Mouse (Mus musculus) stomach, embryonic 15.5 days (tissue): ENCODE results near the gene Gripap1. TPM values are rescaled to one million over a fixed set of nuclear protein-coding genes. Genes with fewer than 3 reads are reported as not detected.

Source experiments
- ATAC-seq: fragments of 200-750 bp; cut with Nextera tagmentation; 2 replicates; pipeline ENCODE4 v1.8.0; 2017; ENCODE audit warnings: low read depth, moderate number of reproducible peaks, moderate TSS enrichment; ENCODE audit not compliant: insufficient read depth, low FRiP score
- H3K27ac ChIP-seq: fragments of 300-500 bp; sonication (generic); 2 replicates; pipeline ENCODE4 v1.5.1; 2015; ENCODE audit warnings: mild to moderate bottlenecking, inconsistent platforms
- H3K27me3 ChIP-seq: fragments of 300-500 bp; sonication (generic); replicated peaks from 2 replicates; pipeline ENCODE4 v1.6.1; 2015; ENCODE audit warnings: inconsistent platforms
- H3K36me3 ChIP-seq: fragments of 300-500 bp; sonication (generic); 2 replicates; pipeline ENCODE4 v1.6.1; 2015; ENCODE audit warnings: inconsistent platforms
- H3K4me1 ChIP-seq: fragments of 300-500 bp; sonication (generic); 2 replicates; pipeline ENCODE4 v1.6.1; 2015; ENCODE audit warnings: inconsistent platforms
- H3K4me2 ChIP-seq: fragments of 300-500 bp; sonication (generic); 2 replicates; pipeline ENCODE4 v1.6.1; 2015; ENCODE audit warnings: mild to moderate bottlenecking, inconsistent platforms
- H3K4me3 ChIP-seq: fragments of 300-500 bp; sonication (generic); replicated peaks from 2 replicates; pipeline ENCODE4 v1.5.1; 2015; ENCODE audit warnings: inconsistent platforms
- H3K9ac ChIP-seq: fragments of 300-500 bp; sonication (generic); 2 replicates; pipeline ENCODE4 v1.6.1; 2015; ENCODE audit warnings: inconsistent platforms
- H3K9me3 ChIP-seq: fragments of 300-500 bp; sonication (generic); 2 replicates; pipeline ENCODE4 v1.6.1; 2016; ENCODE audit warnings: inconsistent platforms
- WGBS: fragments of 180-500 bp; shearing (Covaris S2); methylation state at CpG from one replicate; pipeline ENCODE4 v1.1.7; 2015; 5-methylcytosine and 5-hydroxymethylcytosine counted together
- polyA plus RNA-seq: library from polyadenylated mRNA; unstranded; fragments of >200 nt; fragmentation: Nextera tagmentation; extraction: Ambion mirVana; gene quantifications from 2 replicates; pipeline ENCODE4 v1.2.1, GENCODE M21; 2015

The Gripap1 gene
- polyA plus RNA-seq, 1 experiment from 2014 or later: 38.9 TPM

DNA sequence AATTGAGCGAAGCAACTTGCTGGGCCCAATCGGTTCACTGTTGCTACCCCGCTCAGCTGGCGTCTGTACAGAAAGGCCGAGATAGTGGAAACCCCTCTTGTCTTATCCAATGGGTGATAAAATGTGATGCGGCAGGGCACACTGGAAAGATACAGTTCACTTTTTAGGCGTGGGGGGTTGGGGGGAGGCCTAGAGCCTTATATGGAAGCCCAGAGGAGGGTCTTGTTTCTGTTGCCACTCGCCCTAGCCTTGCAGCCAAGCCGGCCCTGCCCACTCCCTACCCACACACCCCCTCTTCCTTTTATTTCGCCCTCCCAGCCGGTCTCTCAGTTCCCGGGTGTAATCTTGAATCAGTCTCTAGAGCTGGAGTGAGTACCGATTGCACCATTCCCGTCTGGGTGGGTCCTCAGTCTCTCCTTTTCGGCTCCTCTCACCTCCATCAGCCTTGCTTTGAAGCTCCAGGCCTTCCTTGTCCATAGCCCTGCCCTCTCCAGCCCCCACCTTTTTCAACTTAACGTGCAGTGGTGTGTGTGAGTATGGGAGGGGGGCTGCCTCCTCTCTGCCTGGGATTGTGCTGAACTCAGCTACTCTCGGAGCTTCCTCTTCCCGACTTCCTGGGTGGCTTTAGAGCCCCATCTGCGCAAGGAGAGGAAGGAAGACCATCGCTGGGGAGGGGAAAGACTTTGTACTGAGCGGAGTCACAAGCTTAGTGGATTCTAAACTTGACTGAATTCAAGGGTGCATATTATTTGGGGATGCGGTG lies 25.8 kb upstream of the Gripap1 start:
- Histone ChIP-seq H3K4me2 (peak overlapping the region; percentile 63), H3K27ac (peak overlapping the region; percentile 51; the same call in 1 of the 2 replicates), H3K27me3 (no peaks in the 10 kb centered on the region), H3K4me1 (0 out of 2 replicates have a peak, but pooled peaks cover 5% of the 10 kb centered on the region), H3K36me3 (0 out of 2 replicates have a peak, but pooled peaks cover 3% of the 10 kb centered on the region), H3K9me3 (no peaks in the 10 kb centered on the region), H3K9ac (0 out of 2 replicates have a peak overlapping the region, but pooled peaks have one; percentile 9), H3K4me3 (peak overlapping the region; percentile 64)
- 0 out of 2 replicates have a peak, but pooled peaks have one; percentile 5 for ATAC-seq
- 13% methylated on average over 22 of the region's 22 CpGs for WGBS

DNA sequence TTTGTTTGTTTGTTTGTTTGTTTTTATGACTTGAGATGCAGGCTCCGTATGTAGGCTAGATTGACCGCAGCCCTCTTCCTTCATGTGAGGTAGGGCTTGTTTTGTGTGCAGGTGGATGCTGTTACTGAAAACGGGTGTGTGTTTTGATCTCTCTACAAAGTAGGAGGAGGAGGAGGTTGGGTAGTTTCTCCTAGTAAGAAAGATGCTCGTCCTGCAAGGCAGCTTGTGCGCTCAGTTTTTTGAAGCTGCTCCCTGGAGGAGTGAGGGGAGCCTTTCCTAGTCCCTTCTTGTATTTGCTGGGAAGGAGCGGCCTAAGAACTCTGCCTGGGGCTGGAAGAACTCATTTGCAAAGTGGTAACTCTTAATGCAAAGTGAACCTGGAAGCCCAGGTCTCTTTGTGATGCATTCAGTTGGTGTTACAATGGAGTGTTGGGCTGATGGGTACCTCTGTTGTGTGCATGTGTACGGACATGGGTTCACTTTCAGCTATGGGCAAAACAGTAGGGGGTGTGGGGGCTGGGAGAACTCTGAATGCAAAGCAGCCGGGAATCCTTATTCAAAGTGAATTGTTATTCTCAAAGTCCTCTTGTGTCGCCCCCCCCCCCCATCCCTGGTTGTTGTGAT lies 24.8 kb upstream of the Gripap1 start:
- H3K9ac ChIP-seq: no peak overlapping the region
- H3K27me3 ChIP-seq: no peaks in the 10 kb centered on the region
- 0 out of 2 replicates have a peak, but pooled peaks cover 5% of the 10 kb centered on the region for H3K4me1 ChIP-seq
- H3K9me3 ChIP-seq: no peaks in the 10 kb centered on the region
- ATAC-seq: no peak
- 0 out of 2 replicates have a peak, but pooled peaks cover 3% of the 10 kb centered on the region for H3K36me3 ChIP-seq
- H3K27ac ChIP-seq: peak overlapping the region; percentile 61; the same call in 1 of the 2 replicates
- peak overlapping the region; percentile 64 for H3K4me3 ChIP-seq
- WGBS: 25% methylated on average over 8 of the region's 9 CpGs
- H3K4me2 ChIP-seq: peak overlapping the region; percentile 63

DNA sequence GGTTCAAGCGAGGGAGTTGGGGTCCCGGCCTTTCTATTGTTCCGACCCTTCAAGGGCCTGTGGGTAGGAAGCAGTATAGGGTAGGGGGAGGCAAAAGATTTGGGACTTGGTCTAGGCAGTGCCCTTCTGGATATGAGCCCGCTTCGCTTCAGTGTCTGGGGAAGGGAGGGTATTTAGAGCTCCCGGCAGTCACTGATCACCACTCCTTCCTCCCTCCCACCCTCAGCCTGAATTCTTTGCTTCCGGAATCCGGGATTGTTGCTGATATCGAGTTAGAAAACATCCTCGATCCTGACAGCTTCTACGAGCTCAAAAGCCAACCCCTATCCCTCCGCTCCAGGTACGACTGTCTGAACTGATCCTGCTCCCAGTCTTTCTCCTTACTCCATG lies 24.3 kb upstream of the Gripap1 start:
- 27% methylated on average over 12 of the region's 13 CpGs for WGBS
- ATAC-seq: no peak
- H3K27ac ChIP-seq: peak overlapping the region; percentile 61
- no peaks in the 10 kb centered on the region for H3K27me3 ChIP-seq
- H3K4me1 ChIP-seq: 0 out of 2 replicates have a peak, but pooled peaks cover 5% of the 10 kb centered on the region
- peak overlapping the region; percentile 63 for H3K4me2 ChIP-seq
- H3K9ac ChIP-seq: no peak overlapping the region
- 0 out of 2 replicates have a peak, but pooled peaks cover 4% of the 10 kb centered on the region for H3K36me3 ChIP-seq
- H3K9me3 ChIP-seq: no peaks in the 10 kb centered on the region
- peak overlapping the region; percentile 15 for H3K4me3 ChIP-seq

DNA sequence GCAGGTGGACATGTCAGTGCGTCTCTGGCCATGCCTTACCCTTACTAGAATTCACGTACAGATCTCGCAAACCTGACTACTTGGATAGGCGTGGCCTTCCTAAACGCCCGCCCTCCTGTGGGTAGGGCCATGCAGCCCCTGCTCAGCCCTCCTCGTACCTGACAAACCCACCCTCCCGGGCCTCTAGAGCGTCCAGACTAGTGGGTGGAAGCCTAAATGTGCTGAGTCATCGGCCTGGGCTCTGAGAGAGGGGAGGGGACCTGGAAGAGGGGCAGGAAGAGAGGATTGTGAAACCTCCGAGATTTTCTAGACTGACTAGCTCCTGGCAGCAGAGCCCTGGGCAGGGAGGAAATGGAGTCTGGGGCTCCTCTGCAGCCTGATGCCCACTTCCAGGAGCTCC lies 23.8 kb upstream of the Gripap1 start:
- 0 out of 2 replicates have a peak, but pooled peaks cover 9% of the 10 kb centered on the region for H3K36me3 ChIP-seq
- H3K27ac ChIP-seq: peak overlapping the region; percentile 61
- ATAC-seq: peak; percentile 79
- no peaks in the 10 kb centered on the region for H3K27me3 ChIP-seq
- no peaks in the 10 kb centered on the region for H3K9me3 ChIP-seq
- H3K4me1 ChIP-seq: 0 out of 2 replicates have a peak, but pooled peaks cover 5% of the 10 kb centered on the region
- no peak overlapping the region for H3K9ac ChIP-seq
- H3K4me3 ChIP-seq: peak overlapping the region; percentile 15
- WGBS: 20% methylated on average over 11 of the region's 11 CpGs
- H3K4me2 ChIP-seq: peak overlapping the region; percentile 63

DNA sequence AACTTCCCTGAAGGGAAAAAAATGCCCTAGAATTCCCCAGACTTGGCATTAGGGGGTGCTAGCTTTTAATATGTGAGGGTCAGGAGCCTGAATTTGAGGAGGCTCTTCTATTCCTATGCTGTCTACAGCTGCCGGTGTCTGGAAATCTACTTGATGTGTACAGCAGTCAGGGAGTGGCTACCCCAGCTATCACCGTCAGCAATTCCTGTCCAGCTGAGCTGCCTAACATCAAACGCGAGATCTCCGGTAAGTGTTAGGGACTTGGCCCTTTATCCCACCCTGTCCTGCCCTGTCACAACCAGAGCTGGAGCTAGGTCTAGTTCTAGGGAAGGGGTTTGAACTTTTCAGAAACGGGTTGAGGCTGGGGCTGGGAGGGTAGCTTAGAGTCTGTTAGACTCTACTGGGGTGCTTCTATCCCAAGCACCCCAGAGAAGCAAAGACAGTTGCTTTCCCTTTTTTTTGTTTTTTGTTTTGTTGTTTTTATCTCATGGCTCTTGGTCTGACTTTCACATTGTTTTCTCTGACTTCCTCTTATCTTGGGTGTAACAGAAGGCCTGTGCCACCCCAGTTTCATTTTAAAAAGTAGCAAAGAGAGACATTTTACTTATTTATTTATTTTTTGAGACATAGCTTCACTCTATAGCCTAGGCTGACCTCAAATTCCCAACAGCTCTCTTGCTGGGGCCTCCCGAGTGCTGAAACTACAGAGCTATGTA lies 20.1 kb upstream of the Gripap1 start:
- H3K9me3 ChIP-seq: no peaks in the 10 kb centered on the region
- no peak overlapping the region for H3K4me2 ChIP-seq
- H3K4me1 ChIP-seq: 0 out of 2 replicates have a peak, but pooled peaks cover 5% of the 10 kb centered on the region
- peaks cover 10% of the 10 kb centered on the region; the same call in 1 of the 2 replicates for H3K36me3 ChIP-seq
- no peak overlapping the region for H3K27ac ChIP-seq
- no peaks in the 10 kb centered on the region for H3K27me3 ChIP-seq
- H3K9ac ChIP-seq: no peak overlapping the region
- H3K4me3 ChIP-seq: no peak overlapping the region
- ATAC-seq: no peak
- 90% methylated on average over 7 of the region's 7 CpGs for WGBS

DNA sequence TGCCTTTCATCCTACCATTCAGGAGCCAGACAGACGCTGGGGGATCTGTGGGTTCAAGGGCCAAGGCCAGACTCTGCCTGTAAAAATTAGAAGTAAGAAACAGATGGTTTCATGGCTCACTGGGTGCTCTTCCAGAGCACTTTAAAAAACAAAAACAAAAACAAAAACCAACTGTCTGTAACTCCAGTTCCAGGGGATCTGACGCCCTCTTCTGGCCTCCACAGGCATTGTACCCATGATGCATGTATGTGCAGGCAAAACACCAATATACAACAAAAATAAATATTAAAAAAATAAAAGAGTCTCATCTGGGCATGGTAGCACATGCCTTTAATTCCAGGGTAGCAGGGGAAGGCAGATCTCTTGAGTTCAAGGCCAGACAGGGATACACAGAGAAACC lies 16.8 kb upstream of the Gripap1 start:
- WGBS: 63% methylated on average over 2 of the region's 2 CpGs
- Histone ChIP-seq H3K9me3 (no peaks in the 10 kb centered on the region), H3K27me3 (no peaks in the 10 kb centered on the region), H3K4me2 (no peak overlapping the region), H3K36me3 (peaks cover 10% of the 10 kb centered on the region; the same call in 1 of the 2 replicates), H3K4me3 (no peak overlapping the region), H3K4me1 (no peaks in the 10 kb centered on the region), H3K27ac (no peak overlapping the region), H3K9ac (no peak overlapping the region)
- ATAC-seq: no peak

DNA sequence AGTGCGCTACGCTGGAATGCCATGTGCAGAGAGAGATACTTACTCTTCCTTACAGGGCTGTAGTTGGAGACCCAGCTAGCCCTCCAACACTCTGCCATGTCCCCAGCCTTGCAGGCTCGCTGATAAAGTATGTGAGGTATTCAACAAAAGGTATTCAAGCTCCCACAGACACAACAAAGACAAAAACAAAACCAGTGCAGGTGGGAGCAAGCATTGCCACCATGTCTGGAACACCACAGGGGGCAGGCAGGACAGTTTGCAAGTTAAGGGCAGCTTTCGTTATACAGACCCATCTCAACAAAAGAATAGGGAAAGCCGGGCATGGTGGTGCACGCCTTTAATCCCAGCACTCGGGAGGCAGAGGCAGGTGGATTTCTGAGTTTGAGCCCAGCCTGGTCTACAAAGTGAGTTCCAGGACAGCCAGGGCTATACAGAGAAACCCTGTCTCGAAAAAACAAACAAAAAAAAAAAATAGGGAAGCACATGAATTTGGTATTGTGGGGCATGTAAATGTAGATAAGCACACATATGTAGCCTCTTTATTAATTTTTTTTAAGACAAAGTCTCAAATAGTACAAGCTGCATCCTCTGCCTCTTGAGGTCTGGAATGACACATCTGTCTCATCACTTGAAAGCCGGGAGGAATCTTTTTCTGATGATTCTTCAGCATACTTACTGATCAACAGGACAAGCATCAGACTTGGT lies 13.9 kb upstream of the Gripap1 start:
- Histone ChIP-seq H3K27ac (no peak overlapping the region), H3K4me2 (no peak overlapping the region), H3K4me3 (no peak overlapping the region), H3K9ac (no peak overlapping the region), H3K9me3 (no peaks in the 10 kb centered on the region), H3K4me1 (no peaks in the 10 kb centered on the region), H3K27me3 (no peaks in the 10 kb centered on the region), H3K36me3 (peaks cover 2% of the 10 kb centered on the region; the same call in 1 of the 2 replicates)
- ATAC-seq: no peak
- WGBS: 74% methylated on average over 9 of the region's 9 CpGs

DNA sequence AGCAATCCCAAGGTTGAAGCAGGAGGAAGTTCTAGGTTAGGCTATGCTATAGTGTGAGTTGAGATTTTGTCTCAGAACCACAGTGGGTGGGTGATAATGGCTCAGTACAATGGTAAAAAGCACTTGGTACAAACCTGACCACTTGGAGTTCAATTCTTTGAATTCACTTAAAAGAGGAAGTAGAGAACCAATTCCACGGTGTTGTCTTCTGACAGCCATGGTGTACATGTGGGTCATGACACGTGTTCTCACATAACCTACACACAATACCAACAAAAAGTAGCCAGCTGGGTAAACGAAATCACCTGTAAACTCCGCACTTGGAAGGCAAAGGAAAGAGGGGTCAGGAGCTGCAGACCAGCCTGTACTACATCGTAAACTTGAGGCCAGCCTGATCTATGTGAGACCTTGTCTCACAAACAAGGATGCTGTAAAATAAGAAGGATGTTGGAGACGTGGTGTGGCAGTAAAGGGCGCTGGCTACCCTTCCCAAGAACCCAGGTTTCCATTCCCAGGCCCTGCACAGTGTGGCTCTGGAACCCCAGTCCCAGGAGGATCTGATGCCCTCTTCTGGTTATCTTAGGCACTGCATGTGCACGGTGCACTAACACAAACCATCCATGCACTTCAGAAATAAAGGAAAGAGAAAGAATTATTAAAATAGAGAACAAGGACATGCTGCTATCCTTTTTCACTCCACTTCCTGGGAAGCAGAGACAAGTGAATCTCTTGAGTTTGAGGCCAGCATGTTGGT lies 13.1 kb upstream of the Gripap1 start:
- H3K9ac ChIP-seq: no peak overlapping the region
- no peaks in the 10 kb centered on the region for H3K4me1 ChIP-seq
- H3K27ac ChIP-seq: no peak overlapping the region
- no peaks in the 10 kb centered on the region; the same call in 1 of the 2 replicates for H3K36me3 ChIP-seq
- H3K4me3 ChIP-seq: no peak overlapping the region
- 46% methylated on average over 8 of the region's 8 CpGs for WGBS
- H3K9me3 ChIP-seq: no peaks in the 10 kb centered on the region
- no peak overlapping the region for H3K4me2 ChIP-seq
- H3K27me3 ChIP-seq: no peaks in the 10 kb centered on the region
- ATAC-seq: peak; percentile 77

DNA sequence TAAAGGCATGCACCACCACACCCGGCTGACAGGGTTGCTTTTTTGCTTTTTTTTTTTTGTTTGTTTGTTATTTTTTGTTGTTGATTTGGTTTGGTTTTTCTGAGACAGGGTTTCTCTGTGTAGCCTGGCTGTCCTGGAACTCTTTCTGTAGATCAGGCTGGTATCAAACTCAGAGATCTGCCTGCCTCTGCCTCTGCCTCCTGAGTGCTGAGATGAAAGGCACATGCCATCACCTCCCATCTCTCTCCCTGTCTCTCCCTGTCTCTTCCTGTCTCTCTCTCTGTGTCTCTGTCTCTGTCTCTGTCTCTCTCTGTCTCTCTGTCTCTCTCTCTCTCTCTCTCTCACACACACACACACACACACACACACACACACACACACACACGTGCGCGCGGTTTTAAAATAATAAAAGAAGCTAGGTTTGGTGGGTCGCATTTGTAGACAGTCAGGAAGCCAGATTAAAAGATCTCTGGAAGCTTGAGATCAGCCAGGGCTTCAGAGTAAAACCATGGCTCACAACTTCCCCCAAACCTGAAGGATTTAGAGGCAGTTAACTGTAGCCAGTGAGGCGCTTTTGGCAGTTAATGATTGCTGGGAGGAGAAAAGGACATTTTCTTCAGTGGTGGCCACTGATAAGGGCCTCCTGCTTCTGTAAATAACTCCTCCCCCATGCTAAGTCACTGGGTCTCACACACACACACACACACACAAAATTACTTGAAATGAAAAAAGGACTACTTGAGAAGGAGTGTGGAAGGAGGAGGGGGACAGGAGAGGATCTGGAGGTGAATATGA lies 10.9 kb upstream of the Gripap1 start:
- Histone ChIP-seq H3K9me3 (no peaks in the 10 kb centered on the region), H3K4me1 (no peaks in the 10 kb centered on the region), H3K4me3 (no peak overlapping the region), H3K4me2 (no peak overlapping the region), H3K9ac (no peak overlapping the region), H3K27me3 (no peaks in the 10 kb centered on the region), H3K36me3 (no peaks in the 10 kb centered on the region), H3K27ac (no peak overlapping the region)
- peak; percentile 65; the same call in 1 of the 2 replicates for ATAC-seq
- 64% methylated on average over 7 of the region's 7 CpGs for WGBS

DNA sequence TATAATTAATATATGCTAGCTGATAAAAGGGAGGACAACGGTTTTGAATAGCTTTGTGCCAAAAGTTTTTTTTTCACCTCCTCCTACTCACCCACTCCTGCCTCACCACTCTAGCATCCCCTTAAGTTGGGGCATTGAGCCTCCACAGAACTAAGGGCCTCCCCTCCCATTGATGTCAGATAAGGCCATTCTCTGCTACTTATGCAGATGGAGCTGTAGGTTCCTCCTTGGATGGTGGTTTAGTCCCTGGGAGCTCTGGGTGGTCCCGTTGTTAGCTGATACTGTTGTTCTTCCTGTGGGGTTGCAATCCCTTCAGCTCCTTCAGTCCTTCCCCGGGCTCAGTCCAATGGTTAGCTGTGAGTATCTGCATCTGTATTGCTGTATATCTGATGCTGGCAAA lies 10.3 kb upstream of the Gripap1 start:
- Histone ChIP-seq H3K4me1 (no peaks in the 10 kb centered on the region), H3K27ac (no peak overlapping the region), H3K9me3 (no peaks in the 10 kb centered on the region), H3K27me3 (no peaks in the 10 kb centered on the region), H3K9ac (no peak overlapping the region), H3K36me3 (no peaks in the 10 kb centered on the region), H3K4me2 (no peak overlapping the region), H3K4me3 (no peak overlapping the region)
- ATAC-seq: no peak
- 12% methylated on average over 3 of the region's 3 CpGs for WGBS
